Mouse (Mus musculus) 3134 (cell line): ENCODE results near the gene Macrod2.

ENCODE experiments used
- DNase-seq: peaks from one replicate; pipeline ENCODE4 v3.0.0-alpha.2; 2011; ENCODE audit warnings: low spot score; ENCODE audit not compliant: insufficient read length; ENCODE audit errors: extremely low read depth

The Macrod2 gene

DNA sequence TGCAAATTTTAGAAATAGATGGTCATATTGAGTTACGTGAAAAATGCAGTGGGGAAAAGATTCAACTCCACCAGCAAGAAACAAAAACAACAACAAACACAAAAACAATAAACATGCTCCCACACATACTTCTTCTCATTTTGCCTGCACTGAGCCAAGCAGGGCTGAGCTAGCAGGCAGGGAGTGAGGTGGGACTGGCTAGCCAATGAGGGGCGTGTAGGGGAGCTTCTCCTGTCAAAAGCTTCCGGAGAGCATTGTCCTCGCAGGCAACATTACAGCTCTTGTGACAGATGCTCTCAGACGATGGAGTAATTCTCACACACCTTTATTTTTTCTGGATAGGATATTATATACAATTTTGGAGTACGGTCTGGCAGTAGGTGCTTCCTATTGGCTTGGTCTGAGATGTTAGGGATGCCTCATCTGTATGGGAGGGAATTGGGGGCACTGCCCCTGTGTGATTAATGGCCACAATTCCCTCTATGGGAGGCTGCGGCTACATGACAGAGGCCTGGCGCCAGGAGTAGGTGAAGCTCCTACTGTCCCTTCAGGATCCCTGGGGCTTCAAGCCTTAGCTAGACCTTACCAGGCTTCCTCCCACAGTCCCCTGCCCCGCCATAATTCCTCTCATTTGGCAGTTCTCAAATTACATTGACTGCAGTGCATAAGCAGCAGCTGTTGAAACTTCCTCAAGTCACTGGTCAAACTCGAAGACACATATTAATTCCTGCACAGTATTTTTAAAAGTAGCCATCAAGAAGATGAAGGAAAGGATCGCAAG, 1491.8 kb downstream of the Macrod2 start:
- no peak for DNase-seq

DNA sequence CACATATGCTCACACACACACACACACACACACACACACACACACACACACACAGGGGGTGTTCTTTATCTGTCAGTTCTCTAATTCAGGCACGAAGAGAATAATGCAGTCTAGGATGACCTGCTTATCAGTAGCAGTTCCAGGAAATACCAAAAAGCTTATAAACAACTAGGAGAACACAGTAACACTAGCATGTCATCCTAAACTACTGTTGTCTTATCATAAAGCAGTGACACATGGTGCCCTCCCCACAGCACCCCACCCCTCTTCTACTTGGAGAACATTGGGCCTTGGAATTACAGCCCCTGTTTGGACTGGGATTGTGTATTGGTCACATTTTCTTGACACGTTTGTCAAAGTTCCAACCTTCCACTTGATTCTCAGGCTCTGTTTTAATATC, 1494.4 kb downstream of the Macrod2 start:
- no peak for DNase-seq

DNA sequence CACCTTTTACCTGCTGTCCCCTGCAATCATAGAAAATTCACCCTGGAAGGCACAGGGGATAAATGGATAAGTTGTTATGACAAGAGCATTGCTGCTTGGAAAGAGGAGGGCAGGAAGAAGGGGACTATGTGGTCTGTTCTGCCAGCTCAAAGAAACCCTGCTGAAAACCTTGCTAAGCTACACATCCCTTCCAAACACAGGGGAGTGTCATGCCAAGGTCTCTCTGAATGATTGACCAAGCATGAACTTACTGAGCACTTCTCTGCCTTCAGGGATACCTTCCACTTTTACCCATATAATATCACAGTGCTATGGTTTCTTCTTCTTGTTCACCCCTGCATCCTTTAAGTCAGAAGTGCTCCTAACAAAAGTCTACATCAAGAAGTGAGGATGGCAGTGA, 1502.8 kb downstream of the Macrod2 start:
- DNase-seq, result no peak

DNA sequence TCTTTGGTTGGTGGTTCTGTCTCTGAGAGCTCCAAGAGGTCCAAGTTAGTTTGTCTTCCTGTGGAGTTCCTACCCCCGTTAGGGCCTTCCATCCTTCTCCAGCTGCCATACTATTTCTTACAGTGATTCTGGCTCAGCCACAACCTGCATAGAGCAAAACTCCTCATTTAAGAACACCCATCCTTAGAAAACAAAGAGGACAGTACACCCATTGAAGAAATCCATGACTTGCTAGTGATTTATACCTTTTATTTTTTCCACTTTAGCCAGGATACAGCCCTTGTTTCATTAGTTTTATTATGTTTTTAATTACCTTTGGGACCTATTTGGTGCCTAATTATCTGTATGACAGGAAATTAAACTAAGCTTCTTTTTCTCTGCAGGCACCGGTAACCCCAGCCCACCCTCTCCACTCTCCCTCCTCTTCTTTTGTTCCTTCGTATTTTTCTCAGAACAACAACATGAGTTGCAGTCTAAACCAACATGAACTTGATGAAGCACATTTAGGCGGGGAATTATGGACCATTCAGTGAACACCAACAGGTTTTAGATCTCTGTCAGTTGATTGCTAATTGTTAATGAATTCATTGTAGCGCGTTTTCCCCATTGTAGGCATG, 1516.8 kb downstream of the Macrod2 start:
- DNase-seq, result no peak

- no peak for DNase-seq
Measured at GRCm38 (mm10) chr2:141913486-141913885, 1518.4 kb downstream of the Macrod2 start.

DNA sequence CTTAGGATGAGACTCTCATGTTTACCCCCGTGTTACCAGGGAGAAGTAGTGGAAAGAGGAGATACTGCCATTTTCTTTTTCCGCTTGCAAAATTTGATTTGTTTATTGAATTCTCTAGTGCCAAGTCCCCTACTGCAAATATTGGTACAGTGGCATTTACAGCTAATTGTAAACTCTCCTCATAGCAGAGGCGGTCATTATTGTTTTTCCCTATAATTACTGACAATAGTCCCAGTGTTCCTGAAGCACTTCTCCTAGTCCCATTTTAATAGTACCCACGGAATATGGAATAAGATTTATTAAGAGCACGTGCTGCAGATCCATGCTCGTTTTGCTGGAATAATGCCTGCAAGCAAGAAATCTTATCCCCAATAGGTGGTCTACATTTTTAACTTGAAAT, 1518.8 kb downstream of the Macrod2 start:
- no peak for DNase-seq

GRCm38 (mm10) chr2:141920377-141920992, 1525.4 kb downstream of the Macrod2 start:
- DNase-seq, result no peak

- no peak for DNase-seq
Measured at GRCm38 (mm10) chr2:141935130-141935529, 1540.0 kb downstream of the Macrod2 start.

DNA sequence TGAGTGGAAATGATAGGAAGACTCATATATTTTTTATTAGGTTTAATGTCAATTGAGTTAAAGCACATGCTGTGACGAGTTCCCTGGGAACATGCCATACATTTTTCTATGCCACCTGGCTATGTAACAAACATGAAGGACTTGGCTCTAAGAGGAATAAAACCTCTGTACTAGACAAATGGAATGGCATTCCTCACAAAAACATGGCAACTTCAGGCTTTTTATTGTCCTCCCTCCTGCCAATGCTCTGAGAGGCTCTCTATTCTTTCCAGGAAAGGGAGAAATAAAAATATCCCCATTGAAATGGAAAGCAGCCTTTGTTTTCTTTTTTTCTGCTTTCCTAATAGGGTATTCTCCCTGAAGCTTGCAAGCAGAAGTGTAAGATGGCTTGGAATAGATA, 1559.7 kb downstream of the Macrod2 start:
- no peak for DNase-seq

- DNase-seq, result no peak
Measured at GRCm38 (mm10) chr2:141955197-141955596, 1560.1 kb downstream of the Macrod2 start.

DNA sequence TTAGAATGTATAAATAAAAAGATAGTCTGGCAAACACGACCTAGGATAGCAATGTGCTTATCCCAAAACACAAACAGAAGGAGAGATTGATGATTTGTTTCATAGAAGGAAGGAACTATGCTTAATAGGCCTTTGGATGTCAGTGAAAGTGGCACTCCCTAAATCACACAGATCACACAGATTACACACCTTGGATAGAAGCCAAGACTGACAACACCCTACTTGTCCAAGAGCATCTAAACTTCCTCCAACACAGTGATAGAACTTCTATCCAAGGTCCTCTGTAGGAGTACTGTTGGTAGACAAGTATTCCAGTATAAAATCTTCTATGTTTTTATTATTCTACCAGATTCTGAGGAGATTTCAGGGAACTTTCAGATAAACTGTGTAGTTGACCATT, 1567.8 kb downstream of the Macrod2 start:
- DNase-seq, result no peak

GRCm38 (mm10) chr2:141983664-141984395, 1588.7 kb downstream of the Macrod2 start:
- no peak for DNase-seq

- DNase-seq, result no peak
Measured at GRCm38 (mm10) chr2:141998901-141999300, 1603.8 kb downstream of the Macrod2 start.

DNA sequence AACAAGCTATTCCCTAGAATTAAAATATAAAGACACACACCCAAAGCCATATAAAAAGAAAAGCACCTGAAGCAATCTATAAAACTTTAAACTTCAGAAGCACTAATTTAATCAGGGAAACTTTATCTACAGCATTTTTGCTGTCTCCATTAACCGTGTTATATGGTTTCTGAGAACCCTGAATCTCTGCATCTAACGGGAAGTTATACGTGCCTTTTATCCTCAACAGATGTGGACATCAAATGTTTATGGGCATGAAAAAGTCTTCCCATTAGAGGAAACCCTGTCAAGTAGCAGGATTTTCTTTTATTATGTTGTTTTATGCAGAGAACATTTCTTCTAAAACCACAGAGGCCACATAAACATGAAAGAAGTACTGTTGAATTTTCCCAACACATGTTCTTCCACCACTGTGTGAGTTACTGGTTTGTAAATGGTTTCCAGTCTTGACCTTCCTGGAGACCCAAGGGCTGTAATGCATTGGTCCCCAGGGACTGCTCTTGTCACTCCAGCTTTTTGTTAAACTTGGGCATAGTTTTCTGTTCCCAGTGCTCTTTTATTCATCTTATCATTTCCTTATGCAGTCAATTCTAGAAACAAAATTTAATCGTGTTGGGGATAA, 1629.5 kb downstream of the Macrod2 start:
- DNase-seq, result no peak

- no peak for DNase-seq
Measured at GRCm38 (mm10) chr2:142026721-142027120, 1631.6 kb downstream of the Macrod2 start.

DNA sequence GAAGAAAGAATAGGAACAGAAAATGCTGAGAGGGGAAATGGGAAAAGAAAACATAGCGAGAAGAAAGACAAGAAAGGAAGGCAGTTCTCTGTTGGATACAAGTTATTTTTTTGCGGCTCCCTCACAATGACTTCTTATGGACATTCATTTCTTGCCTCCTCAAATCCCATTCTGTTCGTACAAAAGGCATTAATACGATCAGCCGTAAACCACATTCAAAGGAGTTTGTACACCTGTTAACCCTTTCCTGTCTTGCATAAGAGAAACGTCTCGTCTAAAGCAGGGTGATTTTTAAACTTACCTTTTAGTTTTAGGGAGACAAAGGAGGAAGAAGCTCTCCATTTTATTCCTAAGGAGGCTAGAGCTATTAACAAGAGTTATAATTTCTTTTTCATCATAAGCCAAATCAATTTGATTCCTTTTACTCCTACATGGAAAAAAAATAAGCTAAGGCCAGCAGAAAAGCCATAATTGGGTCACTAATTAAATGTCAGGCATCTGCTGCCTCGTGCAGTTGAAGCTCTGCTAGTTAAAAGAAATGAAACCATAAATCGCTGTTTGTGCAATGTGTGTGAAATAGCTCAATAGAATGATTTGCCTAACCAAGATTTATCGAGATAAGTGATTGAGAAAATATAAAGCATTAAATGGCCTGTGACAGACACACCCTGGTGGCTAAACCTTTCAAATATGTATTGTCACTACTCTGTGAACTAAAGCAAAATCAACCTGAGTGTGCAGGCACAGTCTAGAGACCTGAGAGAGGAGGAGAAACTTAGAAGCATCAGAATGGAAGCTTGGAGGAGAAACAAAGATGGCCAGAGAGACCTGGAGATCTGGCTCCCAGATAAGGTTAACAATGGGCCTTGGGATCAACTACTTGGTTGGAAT, 1635.9 kb downstream of the Macrod2 start:
- DNase-seq, result no peak

- no peak for DNase-seq
Measured at GRCm38 (mm10) chr2:142055576-142055975, 1660.5 kb downstream of the Macrod2 start.

DNA sequence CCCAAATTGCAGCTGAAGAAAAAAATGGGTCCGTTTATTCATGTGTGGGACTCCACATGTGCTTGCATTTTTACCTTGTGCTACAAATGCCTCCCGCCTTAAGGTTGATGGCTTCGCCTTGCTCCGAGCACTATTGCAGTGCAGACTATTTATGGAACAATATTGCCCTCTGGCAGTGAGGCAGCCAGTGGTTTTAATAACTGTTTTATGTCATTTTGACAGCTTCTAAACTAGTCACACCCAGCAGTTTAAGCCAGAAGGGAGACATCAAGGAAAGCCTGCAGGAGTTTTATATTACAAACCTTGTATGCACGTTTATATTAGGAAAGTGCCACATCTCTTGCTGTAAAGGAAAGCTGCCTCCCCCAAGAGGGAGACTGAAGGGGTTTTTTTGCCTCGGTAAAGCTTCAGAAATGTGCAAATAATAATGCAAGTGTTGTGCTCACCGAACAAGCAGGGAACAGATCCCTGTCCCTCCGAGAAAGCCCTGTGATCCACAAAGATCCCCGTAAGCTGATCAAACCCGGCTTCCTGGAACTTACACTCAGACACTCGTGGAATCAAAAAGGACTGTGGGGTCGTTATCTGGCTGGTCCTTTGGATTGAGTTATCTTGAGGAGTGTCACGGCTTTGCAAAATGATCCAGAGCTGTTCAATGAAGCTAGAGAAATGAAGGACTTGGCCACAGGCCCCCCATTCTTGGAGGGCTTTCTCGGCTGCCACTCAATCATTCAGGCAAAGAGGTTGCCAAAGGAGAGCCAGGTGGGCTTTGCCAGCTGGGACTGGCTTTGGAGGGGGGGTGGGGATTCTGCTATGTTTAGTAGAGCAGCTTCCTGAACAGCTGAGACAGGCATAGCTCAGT, 1663.0 kb downstream of the Macrod2 start:
- DNase-seq, result no peak

- no peak for DNase-seq
Measured at GRCm38 (mm10) chr2:142058751-142059090, 1663.6 kb downstream of the Macrod2 start.
